Mouse (Mus musculus) limb, embryonic 12.5 days (tissue): ENCODE measurements around the gene Rad1. TPM values are rescaled to one million over a fixed set of nuclear protein-coding genes. Genes with fewer than 3 reads are reported as not detected.
"Not testable (repeated sequence)": the region's sequence is repeated elsewhere in the genome, so short reads cannot be mapped to it uniquely, and the experiment has no call there.

Source experiments
- ATAC-seq: fragments of 200-750 bp; cut with Nextera tagmentation; 2 replicates; pipeline ENCODE4 v1.8.0; 2017; ENCODE audit warnings: low read depth, moderate TSS enrichment; ENCODE audit not compliant: insufficient number of reproducible peaks, insufficient read depth, low FRiP score, low TSS enrichment
- H3K27ac ChIP-seq: fragments of 300-500 bp; sonication (generic); 2 replicates; pipeline ENCODE4 v1.5.1; 2016; ENCODE audit warnings: mild to moderate bottlenecking, moderate library complexity
- H3K27me3 ChIP-seq: fragments of 300-500 bp; sonication (generic); 2 replicates; pipeline ENCODE4 v1.6.1; 2016; ENCODE audit warnings: mild to moderate bottlenecking, moderate library complexity
- H3K36me3 ChIP-seq: fragments of 300-500 bp; sonication (generic); 2 replicates; pipeline ENCODE4 v1.6.1; 2016; ENCODE audit warnings: mild to moderate bottlenecking, moderate library complexity
- H3K4me1 ChIP-seq: fragments of 300-500 bp; sonication (generic); replicated peaks from 2 replicates; pipeline ENCODE4 v1.6.1; 2016
- H3K4me2 ChIP-seq: fragments of 300-500 bp; sonication (generic); 2 replicates; pipeline ENCODE4 v1.6.1; 2016; ENCODE audit warnings: mild to moderate bottlenecking, moderate library complexity
- H3K4me3 ChIP-seq: fragments of 300-500 bp; sonication (generic); replicated peaks from 2 replicates; pipeline ENCODE4 v1.5.1; 2016; ENCODE audit warnings: mild to moderate bottlenecking
- H3K9ac ChIP-seq: fragments of 300-500 bp; sonication (generic); replicated peaks from 2 replicates; pipeline ENCODE4 v1.6.1; 2016; ENCODE audit warnings: mild to moderate bottlenecking, moderate library complexity
- H3K9me3 ChIP-seq: fragments of 300-500 bp; sonication (generic); 2 replicates; pipeline ENCODE4 v1.6.1; 2016; ENCODE audit warnings: mild to moderate bottlenecking, moderate library complexity
- WGBS: fragments of 180-500 bp; shearing (Covaris S2); methylation state at CpG from one replicate; pipeline ENCODE4 v1.1.7; 2016; 5-methylcytosine and 5-hydroxymethylcytosine counted together
- polyA plus RNA-seq: library from polyadenylated mRNA; unstranded; fragments of >200 nt; fragmentation: Nextera tagmentation; extraction: Ambion mirVana; gene quantifications from 2 replicates; pipeline ENCODE4 v1.2.1, GENCODE M21; 2016

Rad1 gene
- polyA plus RNA-seq, 1 experiment from 2014 or later: 45.5 TPM

GRCm38 (mm10) chr15:10515166-10515565 lies 29.3 kb downstream of the Rad1 start:
- H3K4me1 ChIP-seq: no peaks in the 10 kb centered on the region
- H3K36me3 ChIP-seq: no peaks in the 10 kb centered on the region
- H3K27me3 ChIP-seq: no peaks in the 10 kb centered on the region
- no peak overlapping the region for H3K4me3 ChIP-seq
- H3K27ac ChIP-seq: no peak overlapping the region
- ATAC-seq: no peak
- H3K4me2 ChIP-seq: no peak overlapping the region
- WGBS: 87% methylated on average over 7 of the region's 7 CpGs
- H3K9me3 ChIP-seq: no peaks in the 10 kb centered on the region
- H3K9ac ChIP-seq: no peak overlapping the region

GRCm38 (mm10) chr15:10525896-10526295 lies 40.1 kb downstream of the Rad1 start:
- no peaks in the 10 kb centered on the region for H3K4me1 ChIP-seq
- ATAC-seq: no peak
- H3K27me3 ChIP-seq: no peaks in the 10 kb centered on the region
- no peaks in the 10 kb centered on the region for H3K9me3 ChIP-seq
- no peak overlapping the region for H3K4me2 ChIP-seq
- no peak overlapping the region for H3K27ac ChIP-seq
- H3K4me3 ChIP-seq: no peak overlapping the region
- H3K9ac ChIP-seq: no peak overlapping the region
- H3K36me3 ChIP-seq: no peaks in the 10 kb centered on the region
- 81% methylated on average over 1 of the region's 1 CpGs for WGBS

DNA sequence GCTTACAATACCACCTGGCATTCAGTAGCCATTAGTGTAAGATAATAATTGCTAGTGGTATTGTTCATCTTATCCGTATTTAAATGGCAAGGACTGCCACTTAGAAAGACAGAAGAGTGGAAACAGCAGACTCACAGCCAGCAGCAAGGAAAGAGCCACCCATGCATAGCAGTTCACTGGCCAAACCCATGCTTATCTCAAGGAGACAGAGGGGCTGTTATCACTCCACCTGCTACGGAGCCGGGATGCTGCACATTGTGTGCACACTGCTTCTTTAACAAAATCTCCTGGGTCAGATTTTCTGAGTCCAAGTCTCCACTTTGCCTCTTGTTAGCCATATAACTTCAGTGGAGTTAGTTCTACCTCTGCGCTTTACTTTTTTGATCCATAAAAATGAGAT lies 45.5 kb downstream of the Rad1 start:
- H3K4me2 ChIP-seq: no peak overlapping the region
- ATAC-seq: no peak

GRCm38 (mm10) chr15:10533361-10533760 lies 47.5 kb downstream of the Rad1 start:
- not testable (repeated sequence) for H3K27ac ChIP-seq, H3K9ac ChIP-seq, ATAC-seq, H3K4me1 ChIP-seq, H3K4me2 ChIP-seq, H3K4me3 ChIP-seq, H3K36me3 ChIP-seq, H3K9me3 ChIP-seq, H3K27me3 ChIP-seq
- 93% methylated on average over 10 of the region's 10 CpGs for WGBS

More for the DNA sequence above, 45.5 kb downstream of the Rad1 start:
- 92% methylated on average over 4 of the region's 4 CpGs for WGBS
- Histone ChIP-seq H3K4me3 (no peak overlapping the region), H3K36me3 (no peaks in the 10 kb centered on the region), H3K27me3 (no peaks in the 10 kb centered on the region), H3K4me1 (no peaks in the 10 kb centered on the region), H3K9ac (no peak overlapping the region), H3K27ac (no peak overlapping the region), H3K9me3 (no peaks in the 10 kb centered on the region)

GRCm38 (mm10) chr15:10534591-10534990 lies 48.8 kb downstream of the Rad1 start:
- H3K4me2 ChIP-seq: no peak overlapping the region
- H3K27me3 ChIP-seq: no peaks in the 10 kb centered on the region
- no peak overlapping the region for H3K27ac ChIP-seq
- no peaks in the 10 kb centered on the region for H3K36me3 ChIP-seq
- no peaks in the 10 kb centered on the region for H3K9me3 ChIP-seq
- ATAC-seq: no peak
- peaks cover 2% of the 10 kb centered on the region for H3K4me1 ChIP-seq
- WGBS: 79% methylated on average over 5 of the region's 5 CpGs
- no peak overlapping the region for H3K4me3 ChIP-seq
- no peak overlapping the region for H3K9ac ChIP-seq

DNA sequence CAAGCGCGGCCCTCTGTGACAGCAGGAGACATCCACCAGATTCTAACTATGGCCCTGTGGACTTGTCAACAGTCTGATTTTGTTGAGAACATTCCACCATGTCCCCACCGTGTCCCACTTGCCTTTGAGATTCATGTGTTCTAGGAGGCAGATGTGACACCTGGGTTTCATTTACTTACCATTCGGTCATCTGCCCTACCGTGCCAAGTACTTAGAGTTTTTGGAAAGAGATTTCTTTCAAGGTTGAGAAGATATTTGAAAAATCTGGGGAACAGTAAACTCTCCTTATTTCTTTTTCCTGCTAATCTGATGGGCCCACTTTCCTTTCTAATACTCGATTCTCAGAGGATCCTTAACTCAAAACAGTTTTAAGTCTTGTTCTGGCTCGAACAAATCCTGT lies 50.2 kb downstream of the Rad1 start:
- Histone ChIP-seq H3K4me2 (no peak overlapping the region), H3K9me3 (no peaks in the 10 kb centered on the region), H3K4me1 (peaks cover 16% of the 10 kb centered on the region), H3K27me3 (no peaks in the 10 kb centered on the region), H3K27ac (no peak overlapping the region), H3K4me3 (no peak overlapping the region), H3K9ac (no peak overlapping the region), H3K36me3 (no peaks in the 10 kb centered on the region)
- WGBS: 54% methylated on average over 7 of the region's 7 CpGs
- ATAC-seq: no peak

DNA sequence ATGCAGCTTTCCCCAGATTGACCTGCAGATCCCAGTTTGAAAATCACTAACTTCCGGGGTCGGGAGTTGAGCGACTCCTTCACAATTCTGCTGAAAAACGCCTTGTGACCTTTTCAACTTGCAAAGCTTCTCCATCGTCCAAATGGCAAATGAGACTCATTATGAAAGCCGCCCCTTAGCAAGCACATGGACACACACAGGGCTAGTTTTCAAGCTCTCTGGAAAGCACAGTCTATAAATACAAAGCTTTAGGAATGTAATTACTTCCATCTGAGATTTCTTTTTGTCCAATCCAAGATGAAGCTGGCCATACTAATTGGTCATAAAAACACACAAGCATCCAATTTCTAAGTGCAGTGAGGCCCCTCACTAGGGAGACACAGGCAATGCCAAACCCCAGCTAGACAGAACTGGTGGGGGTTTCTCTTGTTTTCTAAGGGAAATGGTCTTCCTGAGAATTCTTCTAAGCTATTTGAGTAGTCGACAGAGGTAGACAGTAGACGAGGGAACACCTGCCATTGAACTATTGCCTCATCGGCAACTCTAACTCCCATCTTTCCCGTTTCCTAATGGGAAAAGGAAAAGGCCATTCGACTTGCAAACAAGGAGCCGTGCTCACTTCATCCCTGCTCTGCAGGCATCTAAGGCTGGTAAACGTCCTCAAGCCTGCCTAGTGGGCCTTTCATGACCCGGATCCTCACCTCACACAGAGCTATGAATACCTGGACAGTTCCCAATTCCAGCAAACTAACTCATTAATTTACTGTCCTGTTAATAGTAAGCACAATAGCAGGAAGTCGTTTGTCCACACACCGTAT lies 54.7 kb downstream of the Rad1 start:
- peaks cover 21% of the 10 kb centered on the region for H3K4me1 ChIP-seq
- peak overlapping the region; percentile 22; the same call in 1 of the 2 replicates for H3K4me2 ChIP-seq
- 22% methylated on average over 16 of the region's 16 CpGs for WGBS
- ATAC-seq: peak; percentile 95
- no peak overlapping the region for H3K9ac ChIP-seq
- H3K9me3 ChIP-seq: no peaks in the 10 kb centered on the region
- H3K27me3 ChIP-seq: no peaks in the 10 kb centered on the region
- peak overlapping the region; percentile 84 for H3K27ac ChIP-seq
- H3K36me3 ChIP-seq: no peaks in the 10 kb centered on the region
- H3K4me3 ChIP-seq: no peak overlapping the region

Other genes starting within 250 kb of the Rad1 start
- gene Gm21973, start 160.6 kb upstream of the Rad1 start, polyA plus RNA-seq: not detected in 2 replicates
- gene Agxt2, start 127.5 kb upstream of the Rad1 start, polyA plus RNA-seq: not detected in 2 replicates
- 15.3 and 17.2 TPM in 2 replicates for gene Dnajc21, start 15.5 kb upstream of the Rad1 start, polyA plus RNA-seq
- 125 and 136 TPM in 2 replicates for gene Brix1, start 71 bp upstream of the Rad1 start, polyA plus RNA-seq
- gene Ttc23l, start 72.7 kb downstream of the Rad1 start, polyA plus RNA-seq: not detected in 2 replicates
- gene Rai14, start 228.6 kb downstream of the Rad1 start, polyA plus RNA-seq: 59.1 and 64.1 TPM in 2 replicates